Mouse (Mus musculus): ENCODE measurements around the gene Zbtb22. TPM values are rescaled to one million over a fixed set of nuclear protein-coding genes. Genes with fewer than 3 reads are reported as not detected.

Gene Zbtb22
- polyA plus RNA-seq, 1 experiment = 134 TPM

DNA sequence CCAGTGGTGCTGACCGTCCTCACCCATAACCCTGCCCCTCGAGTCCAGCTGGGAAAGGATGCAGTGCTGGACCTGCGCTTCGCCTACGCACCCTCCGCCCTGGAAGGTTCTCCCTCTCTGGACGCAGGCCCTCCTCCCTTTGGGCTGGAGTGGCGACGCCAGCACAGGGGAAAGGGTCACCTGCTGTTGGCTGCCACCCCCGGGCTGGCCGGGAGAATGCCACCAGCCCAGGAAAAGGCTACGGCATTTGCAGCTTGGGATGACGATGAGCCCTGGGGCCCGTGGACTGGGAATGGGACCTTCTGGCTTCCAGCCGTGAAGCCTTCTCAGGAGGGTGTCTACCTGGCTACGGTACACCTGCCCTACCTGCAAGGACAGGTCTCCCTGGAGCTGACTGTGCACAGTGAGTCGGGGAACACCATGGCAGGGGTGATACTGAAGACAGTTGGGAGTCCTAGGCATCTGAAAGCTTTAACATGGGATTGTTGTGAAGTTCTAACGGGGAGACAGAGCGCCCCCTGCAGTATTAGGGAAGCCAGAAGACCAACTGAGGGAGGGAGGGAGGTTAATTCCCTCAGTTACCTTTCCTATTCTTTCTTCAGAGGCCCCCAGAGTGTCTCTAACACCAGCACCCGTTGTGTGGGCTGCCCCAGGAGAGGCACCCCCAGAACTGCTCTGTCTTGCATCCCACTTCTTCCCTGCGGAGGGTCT is 9.9 kb downstream of the Zbtb22 start:
- TF ChIP-seq POLR2A (IDR thresholded peaks at IDR 0.05; ENCODE audit: low read depth, low read length) = no peak
- TF ChIP-seq CTCF (IDR thresholded peaks at IDR 0.05; ENCODE audit: extremely low read depth, insufficient read length, insufficient replicate concordance, low read depth, low read length) = no peak
- H3K4me1 ChIP-seq (ENCODE audit: control insufficient read depth, insufficient read depth, insufficient read length, low read length) = peaks cover 6% of the 10 kb centered on the region
- H3K36me3 ChIP-seq (ENCODE audit: control insufficient read depth, insufficient read depth, low read length) = peaks cover 45% of the 10 kb centered on the region
- 90% methylated on average over 21 of the region's 21 CpGs for WGBS
- H3K4me3 ChIP-seq (ENCODE audit: low read depth, low read length) = no peak overlapping the region
- H3K27ac ChIP-seq (ENCODE audit: insufficient read depth, low read depth, low read length) = no peak overlapping the region
- no peaks in the 10 kb centered on the region for H3K27me3 ChIP-seq (ENCODE audit: control insufficient read depth, insufficient read depth, low read length)

DNA sequence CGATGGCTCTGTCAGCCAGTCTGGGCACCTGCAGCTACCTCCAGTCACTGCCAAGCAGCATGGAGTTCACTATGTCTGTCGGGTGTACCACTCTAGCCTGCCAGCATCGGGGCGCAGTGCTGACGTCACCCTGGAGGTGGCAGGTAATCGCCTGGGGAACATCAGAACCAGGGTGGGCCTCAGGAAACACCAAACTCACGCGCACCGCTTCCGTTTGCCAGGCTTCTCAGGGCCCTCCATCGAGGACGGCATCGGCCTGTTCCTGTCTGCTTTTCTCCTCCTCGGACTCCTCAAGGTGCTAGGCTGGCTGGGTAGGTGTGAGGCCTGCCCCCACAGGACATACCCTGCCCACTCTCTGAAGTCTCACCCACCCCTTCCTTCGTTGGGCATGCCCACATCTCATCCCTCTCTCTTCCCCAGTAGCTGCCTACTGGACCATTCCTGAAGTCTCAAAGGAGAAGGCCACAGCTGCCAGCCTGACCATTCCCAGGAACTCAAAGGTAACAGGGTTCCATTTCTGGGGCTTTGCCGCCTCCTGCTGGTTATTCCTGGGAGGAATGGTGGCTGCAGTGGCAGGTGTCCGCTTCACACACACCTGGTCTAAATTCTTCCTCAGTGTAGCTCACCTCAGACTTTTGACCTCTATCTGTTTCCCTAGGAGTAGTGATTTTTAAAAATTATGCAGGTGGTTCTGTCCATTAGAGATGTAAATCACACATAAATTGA is 10.7 kb downstream of the Zbtb22 start:
- Histone ChIP-seq H3K36me3 (ENCODE audit: control insufficient read depth, insufficient read depth, low read length) (peaks cover 40% of the 10 kb centered on the region), H3K27me3 (ENCODE audit: control insufficient read depth, insufficient read depth, low read length) (no peaks in the 10 kb centered on the region), H3K4me1 (ENCODE audit: control insufficient read depth, insufficient read depth, insufficient read length, low read length) (peaks cover 2% of the 10 kb centered on the region), H3K27ac (ENCODE audit: insufficient read depth, low read depth, low read length) (no peak overlapping the region), H3K4me3 (ENCODE audit: low read depth, low read length) (no peak overlapping the region)
- peak; percentile 56; the same call in 1 of the 2 replicates for TF ChIP-seq CTCF (IDR thresholded peaks at IDR 0.05; ENCODE audit: extremely low read depth, insufficient read length, insufficient replicate concordance, low read depth, low read length)
- no peak for TF ChIP-seq POLR2A (IDR thresholded peaks at IDR 0.05; ENCODE audit: low read depth, low read length)
- 81% methylated on average over 17 of the region's 17 CpGs for WGBS

GRCm38 (mm10) chr17:33928251-33928947 is 12.7 kb downstream of the Zbtb22 start:
- no peak for TF ChIP-seq POLR2A (IDR thresholded peaks at IDR 0.05; ENCODE audit: low read depth, low read length)
- TF ChIP-seq CTCF (IDR thresholded peaks at IDR 0.05; ENCODE audit: extremely low read depth, insufficient read length, insufficient replicate concordance, low read depth, low read length) = no peak
- H3K4me1 ChIP-seq (ENCODE audit: control insufficient read depth, insufficient read depth, insufficient read length, low read length) = peaks cover 2% of the 10 kb centered on the region; the same call in 1 of the 2 replicates
- no peaks in the 10 kb centered on the region for H3K27me3 ChIP-seq (ENCODE audit: control insufficient read depth, insufficient read depth, low read length)
- H3K4me3 ChIP-seq (ENCODE audit: low read depth, low read length) = no peak overlapping the region
- WGBS = 59% methylated on average over 21 of the region's 21 CpGs
- H3K36me3 ChIP-seq (ENCODE audit: control insufficient read depth, insufficient read depth, low read length) = peaks cover 36% of the 10 kb centered on the region
- no peak overlapping the region for H3K27ac ChIP-seq (ENCODE audit: insufficient read depth, low read depth, low read length)

DNA sequence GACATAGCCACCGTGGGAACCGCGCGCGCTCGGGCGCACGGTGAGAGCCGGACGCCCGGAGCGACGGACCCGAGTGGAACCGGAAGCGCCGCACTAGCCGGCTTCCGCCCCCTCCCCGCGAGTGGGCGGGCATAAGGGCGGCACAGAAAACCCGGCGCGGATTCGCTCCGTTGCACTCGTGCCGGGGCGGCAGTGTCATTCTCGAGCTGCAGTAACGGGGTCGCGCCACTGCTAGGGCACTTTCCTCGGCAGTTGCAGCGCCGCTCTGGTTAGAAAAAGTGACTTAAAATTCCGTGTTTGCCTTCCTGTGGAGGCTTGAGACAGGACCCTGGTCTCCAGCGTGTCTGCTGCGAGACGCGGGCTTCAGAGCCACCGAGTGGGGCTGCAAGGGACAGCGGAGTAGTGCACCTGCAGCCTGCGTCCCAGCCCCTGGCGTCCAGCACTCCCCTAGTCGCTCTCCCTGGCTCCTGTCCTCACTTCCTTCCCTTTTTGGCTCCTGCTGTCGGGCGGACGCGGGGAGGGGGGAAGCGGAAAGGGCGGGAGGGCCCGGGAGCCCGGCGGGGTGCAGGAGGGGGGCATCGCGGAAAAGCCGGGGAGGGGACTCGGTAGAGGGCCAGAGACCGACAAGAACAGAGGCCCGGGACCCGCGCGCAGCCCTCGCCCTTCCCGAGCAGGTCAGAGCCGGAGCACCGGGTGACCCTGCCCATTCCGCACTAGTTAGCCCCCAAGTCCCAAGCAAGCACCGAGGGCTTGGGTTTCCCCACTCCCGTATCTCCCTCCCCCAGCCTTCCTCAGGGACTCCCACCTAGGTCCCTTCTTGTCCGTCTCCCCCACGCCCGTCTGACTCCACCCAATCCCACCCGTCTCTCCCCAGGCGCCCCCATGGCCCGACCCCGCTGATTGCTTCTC is 13.9 kb downstream of the Zbtb22 start, which contains the start of gene Rgl2:
Gene Rgl2, plus strand, starts transcription at position 173 of the 909 bp plus-strand sequence.
- whole genome bisulfite sequencing = under 1% methylated on average over 80 of the region's 80 CpGs
- peak; percentile 11 for TF ChIP-seq POLR2A (IDR thresholded peaks at IDR 0.05; ENCODE audit: low read depth, low read length)
- TF ChIP-seq CTCF (IDR thresholded peaks at IDR 0.05; ENCODE audit: extremely low read depth, insufficient read length, insufficient replicate concordance, low read depth, low read length) = peak; percentile 21; the same call in 1 of the 2 replicates
- Histone ChIP-seq H3K4me1 (ENCODE audit: control insufficient read depth, insufficient read depth, insufficient read length, low read length) (peaks cover 2% of the 10 kb centered on the region; the same call in 1 of the 2 replicates), H3K27me3 (ENCODE audit: control insufficient read depth, insufficient read depth, low read length) (no peaks in the 10 kb centered on the region), H3K27ac (ENCODE audit: insufficient read depth, low read depth, low read length) (peak within 1 kb of the TSS; percentile 92), H3K4me3 (ENCODE audit: low read depth, low read length) (peak within 1 kb of the TSS; percentile 85), H3K36me3 (ENCODE audit: control insufficient read depth, insufficient read depth, low read length) (peaks cover 32% of the 10 kb centered on the region)

DNA sequence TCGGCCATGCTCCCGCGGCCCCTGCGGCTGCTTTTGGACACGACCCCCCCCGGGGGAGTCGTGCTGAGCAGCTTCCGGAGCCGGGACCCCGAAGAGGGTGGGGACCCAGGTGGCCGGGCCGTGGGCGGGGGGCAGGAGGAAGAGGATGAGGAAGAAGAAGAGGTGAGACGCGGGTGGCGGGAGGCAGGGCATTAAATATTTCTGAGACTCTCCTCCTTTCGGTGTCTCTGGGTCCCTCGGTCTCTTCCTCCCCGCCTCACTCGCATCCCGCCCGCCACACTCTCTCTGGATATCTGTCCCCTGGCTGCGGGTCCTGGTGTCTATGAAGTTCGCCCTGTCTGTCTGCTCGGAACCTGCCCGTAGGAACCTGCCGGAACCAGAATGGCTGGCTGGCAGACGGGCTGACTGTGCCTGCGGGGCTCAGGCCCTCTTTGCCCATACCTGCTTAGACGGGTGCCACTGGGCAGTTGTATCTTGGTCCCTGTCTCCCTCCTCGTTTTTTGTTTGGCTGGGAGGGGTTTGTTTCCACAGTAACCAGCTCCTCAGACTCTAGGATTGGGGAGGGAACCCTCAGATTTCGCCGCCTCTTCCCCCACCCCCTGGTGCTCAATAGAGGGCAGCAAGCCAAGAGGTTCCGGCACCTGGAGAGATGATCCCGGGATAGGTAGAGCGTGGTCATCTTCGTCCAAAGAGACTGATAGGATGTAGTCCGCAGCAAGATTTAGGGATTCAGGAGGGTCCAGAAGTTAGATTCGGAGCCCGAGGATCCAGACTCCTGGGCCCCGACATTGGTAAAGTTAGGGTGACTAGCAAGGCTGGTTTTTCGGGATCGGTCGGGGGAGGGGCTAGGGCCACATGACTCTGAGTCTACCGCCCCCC is 14.8 kb downstream of the Zbtb22 start:
- H3K36me3 ChIP-seq (ENCODE audit: control insufficient read depth, insufficient read depth, low read length) = peaks cover 31% of the 10 kb centered on the region
- H3K4me3 ChIP-seq (ENCODE audit: low read depth, low read length) = peak overlapping the region; percentile 85
- no peaks in the 10 kb centered on the region for H3K27me3 ChIP-seq (ENCODE audit: control insufficient read depth, insufficient read depth, low read length)
- no peak overlapping the region; the same call in 1 of the 2 replicates for H3K27ac ChIP-seq (ENCODE audit: insufficient read depth, low read depth, low read length)
- peaks cover 2% of the 10 kb centered on the region; the same call in 1 of the 2 replicates for H3K4me1 ChIP-seq (ENCODE audit: control insufficient read depth, insufficient read depth, insufficient read length, low read length)
- under 1% methylated on average over 45 of the region's 45 CpGs for WGBS
- TF ChIP-seq POLR2A (IDR thresholded peaks at IDR 0.05; ENCODE audit: low read depth, low read length) (peak; percentile 37; the same call in 1 of the 2 replicates), CTCF (IDR thresholded peaks at IDR 0.05; ENCODE audit: extremely low read depth, insufficient read length, insufficient replicate concordance, low read depth, low read length) (no peak)

All from small intestine, adult 2 months (tissue).